Mouse (Mus musculus) testis, adult 2 months (tissue): ENCODE results near the gene Rmnd5b.

Experiments used
- CTCF ChIP-seq: fragments of 200-500 bp; IDR thresholded peaks from 2 replicates; pipeline ENCODE4 v1.5.1; 2012; ENCODE audit warnings: low read depth, mild to moderate bottlenecking, inconsistent platforms, low read length, moderate library complexity; ENCODE audit not compliant: control insufficient read depth, insufficient read depth, insufficient replicate concordance
- POLR2A ChIP-seq: fragments of 200-500 bp; IDR thresholded peaks from 2 replicates; pipeline ENCODE4 v1.6.1; 2012; ENCODE audit warnings: low read depth, mild to moderate bottlenecking, inconsistent platforms, low read length, moderate library complexity; ENCODE audit not compliant: control insufficient read depth

DNA sequence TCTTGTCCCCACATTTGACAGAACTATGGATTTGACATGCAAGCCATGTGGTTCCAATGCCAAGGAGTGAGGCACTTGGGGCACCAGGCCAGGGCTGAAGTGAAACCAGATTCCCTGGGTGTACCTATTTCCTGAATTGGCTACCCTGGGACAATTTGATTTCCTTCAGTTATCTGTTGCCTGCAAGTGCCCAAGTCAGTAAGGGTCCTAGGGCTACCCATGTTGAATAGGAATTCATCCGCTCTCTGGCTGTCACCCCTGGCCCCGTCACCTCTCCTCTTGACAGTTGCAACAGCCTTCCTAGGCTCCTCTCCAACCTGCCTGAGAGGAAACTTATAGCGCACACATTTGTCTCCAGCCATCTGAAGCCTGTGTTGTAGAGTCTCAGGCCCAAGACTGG lies 19.2 kb upstream of the Rmnd5b start:
- TF ChIP-seq POLR2A = no peak
- no peak for TF ChIP-seq CTCF
